Mouse (Mus musculus) stomach, embryonic 15.5 days (tissue): ENCODE measurements around the gene Kif1bp. TPM values are rescaled to one million over a fixed set of nuclear protein-coding genes. Genes with fewer than 3 reads are reported as not detected.
"Not testable (repeated sequence)": the region's sequence is repeated elsewhere in the genome, so short reads cannot be mapped to it uniquely, and the experiment has no call there.

ENCODE experiments used
- ATAC-seq: fragments of 200-750 bp; cut with Nextera tagmentation; 2 replicates; pipeline ENCODE4 v1.8.0; 2017; ENCODE audit warnings: low read depth, moderate number of reproducible peaks, moderate TSS enrichment; ENCODE audit not compliant: insufficient read depth, low FRiP score
- H3K27ac ChIP-seq: fragments of 300-500 bp; sonication (generic); 2 replicates; pipeline ENCODE4 v1.5.1; 2015; ENCODE audit warnings: mild to moderate bottlenecking, inconsistent platforms
- H3K27me3 ChIP-seq: fragments of 300-500 bp; sonication (generic); replicated peaks from 2 replicates; pipeline ENCODE4 v1.6.1; 2015; ENCODE audit warnings: inconsistent platforms
- H3K36me3 ChIP-seq: fragments of 300-500 bp; sonication (generic); 2 replicates; pipeline ENCODE4 v1.6.1; 2015; ENCODE audit warnings: inconsistent platforms
- H3K4me1 ChIP-seq: fragments of 300-500 bp; sonication (generic); 2 replicates; pipeline ENCODE4 v1.6.1; 2015; ENCODE audit warnings: inconsistent platforms
- H3K4me2 ChIP-seq: fragments of 300-500 bp; sonication (generic); 2 replicates; pipeline ENCODE4 v1.6.1; 2015; ENCODE audit warnings: mild to moderate bottlenecking, inconsistent platforms
- H3K4me3 ChIP-seq: fragments of 300-500 bp; sonication (generic); replicated peaks from 2 replicates; pipeline ENCODE4 v1.5.1; 2015; ENCODE audit warnings: inconsistent platforms
- H3K9ac ChIP-seq: fragments of 300-500 bp; sonication (generic); 2 replicates; pipeline ENCODE4 v1.6.1; 2015; ENCODE audit warnings: inconsistent platforms
- H3K9me3 ChIP-seq: fragments of 300-500 bp; sonication (generic); 2 replicates; pipeline ENCODE4 v1.6.1; 2016; ENCODE audit warnings: inconsistent platforms
- WGBS: fragments of 180-500 bp; shearing (Covaris S2); methylation state at CpG from one replicate; pipeline ENCODE4 v1.1.7; 2015; 5-methylcytosine and 5-hydroxymethylcytosine counted together
- polyA plus RNA-seq: library from polyadenylated mRNA; unstranded; fragments of >200 nt; fragmentation: Nextera tagmentation; extraction: Ambion mirVana; gene quantifications from 2 replicates; pipeline ENCODE4 v1.2.1, GENCODE M21; 2015

The Kif1bp gene
- polyA plus RNA-seq: 31.4 and 33.8 TPM in 2 replicates

GRCm38 (mm10) chr10:62578338-62579100 lies at the start of gene Kif1bp:
Gene Kif1bp, minus strand, starts transcription at chr10:62578457.
- peak within 1 kb of the TSS; percentile 77 for H3K4me2 ChIP-seq
- H3K27ac ChIP-seq: peak within 1 kb of the TSS; percentile 78
- H3K27me3 ChIP-seq: no peaks in the 10 kb centered on the region
- WGBS: 6% methylated on average over 32 of the region's 33 CpGs
- peak; percentile 100 for ATAC-seq
- peak within 1 kb of the TSS; percentile 81 for H3K9ac ChIP-seq
- H3K4me1 ChIP-seq: peaks cover 6% of the 10 kb centered on the region; the same call in 1 of the 2 replicates
- peaks cover 36% of the 10 kb centered on the region for H3K36me3 ChIP-seq
- no peaks in the 10 kb centered on the region for H3K9me3 ChIP-seq
- peak within 1 kb of the TSS; percentile 89 for H3K4me3 ChIP-seq

- Histone ChIP-seq H3K36me3 (no peaks in the 10 kb centered on the region), H3K9me3 (no peaks in the 10 kb centered on the region), H3K4me1 (0 out of 2 replicates have a peak, but pooled peaks cover 3% of the 10 kb centered on the region), H3K27me3 (no peaks in the 10 kb centered on the region), H3K27ac (no peak overlapping the region), H3K4me2 (no peak overlapping the region), H3K4me3 (no peak overlapping the region), H3K9ac (no peak overlapping the region)
- no peak for ATAC-seq
- 80% methylated on average over 3 of the region's 3 CpGs for WGBS
Measured at GRCm38 (mm10) chr10:62604161-62604560, 25.9 kb upstream of the Kif1bp start.

GRCm38 (mm10) chr10:62603233-62604030 lies 25.2 kb upstream of the Kif1bp start:
- no peak overlapping the region for H3K27ac ChIP-seq
- peak overlapping the region; percentile 94; the same call in 1 of the 2 replicates for H3K4me2 ChIP-seq
- 0 out of 2 replicates have a peak, but pooled peaks cover 4% of the 10 kb centered on the region for H3K36me3 ChIP-seq
- H3K9me3 ChIP-seq: no peaks in the 10 kb centered on the region
- 80% methylated on average over 12 of the region's 12 CpGs for WGBS
- ATAC-seq: no peak
- H3K27me3 ChIP-seq: no peaks in the 10 kb centered on the region
- no peak overlapping the region for H3K9ac ChIP-seq
- 0 out of 2 replicates have a peak, but pooled peaks cover 3% of the 10 kb centered on the region for H3K4me1 ChIP-seq
- peak overlapping the region; percentile 99; the same call in 1 of the 2 replicates for H3K4me3 ChIP-seq

GRCm38 (mm10) chr10:62602177-62603040 lies 24.2 kb upstream of the Kif1bp start, which contains the start of gene Ddx21:
Gene Ddx21, minus strand, starts transcription at chr10:62602281.
- Histone ChIP-seq H3K4me1 (0 out of 2 replicates have a peak, but pooled peaks cover 3% of the 10 kb centered on the region), H3K27me3 (no peaks in the 10 kb centered on the region), H3K36me3 (peaks cover 9% of the 10 kb centered on the region; the same call in 1 of the 2 replicates), H3K4me3 (peak within 1 kb of the TSS; percentile 99), H3K27ac (peak within 1 kb of the TSS; percentile 82), H3K9ac (peak within 1 kb of the TSS; percentile 64), H3K4me2 (peak within 1 kb of the TSS; percentile 94), H3K9me3 (no peaks in the 10 kb centered on the region)
- 4% methylated on average over 53 of the region's 53 CpGs for WGBS
- peak; percentile 95 for ATAC-seq

- Histone ChIP-seq H3K27ac (peak overlapping the region; percentile 82), H3K27me3 (no peaks in the 10 kb centered on the region), H3K4me3 (peak overlapping the region; percentile 99), H3K36me3 (peaks cover 9% of the 10 kb centered on the region; the same call in 1 of the 2 replicates), H3K4me1 (0 out of 2 replicates have a peak, but pooled peaks cover 3% of the 10 kb centered on the region), H3K9me3 (no peaks in the 10 kb centered on the region), H3K4me2 (peak overlapping the region; percentile 94), H3K9ac (peak overlapping the region; percentile 64)
- WGBS: under 1% methylated on average over 23 of the region's 23 CpGs
- ATAC-seq: peak; percentile 67
Measured at GRCm38 (mm10) chr10:62601833-62602176, 23.5 kb upstream of the Kif1bp start.

- no peaks in the 10 kb centered on the region for H3K27me3 ChIP-seq
- peak overlapping the region; percentile 94 for H3K4me2 ChIP-seq
- WGBS: 9% methylated on average over 20 of the region's 20 CpGs
- H3K27ac ChIP-seq: no peak overlapping the region
- peak overlapping the region; percentile 99 for H3K4me3 ChIP-seq
- 0 out of 2 replicates have a peak, but pooled peaks cover 3% of the 10 kb centered on the region for H3K4me1 ChIP-seq
- H3K9ac ChIP-seq: peak overlapping the region; percentile 64; the same call in 1 of the 2 replicates
- no peaks in the 10 kb centered on the region for H3K9me3 ChIP-seq
- peaks cover 9% of the 10 kb centered on the region; the same call in 1 of the 2 replicates for H3K36me3 ChIP-seq
- ATAC-seq: no peak
Measured at GRCm38 (mm10) chr10:62601053-62601791, 23.0 kb upstream of the Kif1bp start.

- Histone ChIP-seq H3K36me3 (peaks cover 11% of the 10 kb centered on the region; the same call in 1 of the 2 replicates), H3K4me1 (0 out of 2 replicates have a peak, but pooled peaks cover 3% of the 10 kb centered on the region), H3K27ac (no peak overlapping the region), H3K4me3 (no peak overlapping the region), H3K9ac (no peak overlapping the region), H3K4me2 (no peak overlapping the region), H3K9me3 (no peaks in the 10 kb centered on the region), H3K27me3 (no peaks in the 10 kb centered on the region)
- no peak for ATAC-seq
- 86% methylated on average over 6 of the region's 6 CpGs for WGBS
Measured at GRCm38 (mm10) chr10:62600056-62600455, 21.8 kb upstream of the Kif1bp start.

- not testable (repeated sequence) for H3K4me2 ChIP-seq, ATAC-seq, H3K9me3 ChIP-seq, H3K4me1 ChIP-seq, H3K27ac ChIP-seq, H3K4me3 ChIP-seq, H3K9ac ChIP-seq, H3K27me3 ChIP-seq
- H3K36me3 ChIP-seq: peaks cover 16% of the 10 kb centered on the region; the same call in 1 of the 2 replicates
- 92% methylated on average over 3 of the region's 3 CpGs for WGBS
Measured at GRCm38 (mm10) chr10:62599311-62599710, 21.1 kb upstream of the Kif1bp start.

GRCm38 (mm10) chr10:62592496-62592895 lies 14.2 kb upstream of the Kif1bp start:
- WGBS: 87% methylated on average over 7 of the region's 7 CpGs
- ATAC-seq: no peak
- Histone ChIP-seq H3K9me3 (no peaks in the 10 kb centered on the region), H3K9ac (no peak overlapping the region), H3K27ac (no peak overlapping the region), H3K4me2 (no peak overlapping the region), H3K36me3 (peaks cover 46% of the 10 kb centered on the region), H3K4me1 (no peaks in the 10 kb centered on the region), H3K4me3 (no peak overlapping the region), H3K27me3 (no peaks in the 10 kb centered on the region)

GRCm38 (mm10) chr10:62590200-62590599 lies 11.9 kb upstream of the Kif1bp start:
- ATAC-seq: no peak
- no peaks in the 10 kb centered on the region for H3K4me1 ChIP-seq
- H3K36me3 ChIP-seq: peaks cover 57% of the 10 kb centered on the region
- no peak overlapping the region for H3K4me3 ChIP-seq
- H3K27ac ChIP-seq: no peak overlapping the region
- WGBS: 35% methylated on average over 6 of the region's 6 CpGs
- no peaks in the 10 kb centered on the region for H3K9me3 ChIP-seq
- H3K9ac ChIP-seq: no peak overlapping the region
- H3K27me3 ChIP-seq: no peaks in the 10 kb centered on the region
- no peak overlapping the region for H3K4me2 ChIP-seq
